Mouse (Mus musculus): Measurements from ENCODE around the gene Acot7. TPM values are rescaled to one million over a fixed set of nuclear protein-coding genes. Genes with fewer than 3 reads are reported as not detected.

The Acot7 gene
- total RNA-seq, 2 experiments from 2014 or later = 89.5 to 134 TPM

DNA sequence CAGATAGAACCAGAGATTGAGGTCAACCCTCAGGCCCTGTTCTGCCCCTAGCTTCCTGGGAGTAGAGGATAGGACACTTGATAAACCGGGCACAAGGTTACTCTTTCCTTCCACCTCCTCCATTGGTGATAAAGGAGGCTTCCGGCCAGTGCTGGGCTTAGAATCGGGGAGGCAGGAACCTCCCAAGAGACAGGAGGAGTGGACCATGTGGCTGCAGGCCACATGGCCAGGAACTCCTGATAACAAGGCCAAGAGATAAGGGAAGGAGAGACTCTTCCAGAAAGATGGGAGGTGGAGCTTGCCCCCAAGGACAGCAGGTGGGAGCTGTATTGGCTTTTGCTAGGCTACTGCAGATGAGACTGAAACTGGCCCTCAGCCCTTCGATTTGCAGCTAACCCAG, 27.4 kb upstream of the Acot7 start:
- no peak for ATAC-seq (replicated peaks; ENCODE audit: poor library complexity, severe bottlenecking)

DNA sequence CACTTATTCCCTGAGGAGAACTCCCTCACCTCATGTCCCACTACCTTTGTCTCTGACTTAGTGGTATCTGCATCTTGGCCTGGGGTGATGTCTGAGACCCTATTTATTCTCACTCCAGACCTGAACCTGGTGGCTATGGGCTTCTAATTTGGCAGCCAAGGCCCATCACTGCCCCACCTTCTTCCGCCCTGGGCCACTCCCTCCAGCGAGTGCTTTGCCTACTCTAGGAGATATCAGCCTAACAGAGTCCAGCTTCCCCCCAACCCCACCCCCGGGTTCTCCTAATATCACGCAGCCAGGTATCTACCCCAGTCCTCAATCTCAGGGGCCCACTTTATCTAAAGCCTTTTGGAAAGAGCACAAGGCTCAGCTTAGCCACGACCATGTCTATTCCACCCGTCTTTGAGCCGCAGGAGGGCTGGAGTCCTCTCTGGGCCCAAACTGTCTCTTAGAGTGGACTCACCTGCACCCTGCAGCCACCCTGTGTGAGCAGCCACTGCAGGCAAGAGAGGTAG, 26.4 kb upstream of the Acot7 start:
- ATAC-seq (replicated peaks; ENCODE audit: poor library complexity, severe bottlenecking) = no peak

DNA sequence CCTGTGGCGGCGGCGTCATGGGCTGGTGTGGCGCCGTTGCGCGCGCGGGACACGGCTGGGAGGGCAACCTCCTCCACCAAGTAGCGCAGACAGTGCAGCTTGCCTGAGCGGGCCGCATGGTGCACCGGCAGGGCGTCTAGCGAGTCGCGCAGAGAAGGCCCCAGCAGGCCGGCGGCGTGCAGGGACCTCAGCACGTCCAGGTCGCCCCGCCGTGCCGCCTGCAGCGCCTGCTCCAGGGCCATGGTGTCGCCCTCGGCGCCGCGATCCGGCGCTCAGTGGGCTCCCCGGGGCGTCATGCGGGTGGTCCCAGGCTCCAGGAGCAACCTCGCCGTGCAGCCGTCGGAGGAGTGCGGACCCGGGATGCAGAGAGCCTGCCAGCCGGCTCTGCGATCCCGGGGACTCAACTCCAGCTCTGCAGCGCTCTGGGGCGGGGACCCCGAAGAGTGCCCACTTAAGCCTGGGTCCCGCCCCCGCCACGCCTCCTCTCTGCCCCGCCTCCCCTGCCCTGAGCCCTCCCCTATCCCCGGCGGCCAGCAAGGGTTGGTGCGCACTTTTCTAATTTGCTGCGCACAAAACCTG, 25.9 kb upstream of the Acot7 start, which contains the start of gene Espn:
Espn (minus strand) TSS at position 406 of the 579 bp plus-strand sequence.
- ATAC-seq (replicated peaks; ENCODE audit: poor library complexity, severe bottlenecking) = peak; percentile 62

GRCm38 (mm10) chr4:152153771-152154177, 24.2 kb upstream of the Acot7 start:
- ATAC-seq (replicated peaks; ENCODE audit: poor library complexity, severe bottlenecking) = peak; percentile 68

DNA sequence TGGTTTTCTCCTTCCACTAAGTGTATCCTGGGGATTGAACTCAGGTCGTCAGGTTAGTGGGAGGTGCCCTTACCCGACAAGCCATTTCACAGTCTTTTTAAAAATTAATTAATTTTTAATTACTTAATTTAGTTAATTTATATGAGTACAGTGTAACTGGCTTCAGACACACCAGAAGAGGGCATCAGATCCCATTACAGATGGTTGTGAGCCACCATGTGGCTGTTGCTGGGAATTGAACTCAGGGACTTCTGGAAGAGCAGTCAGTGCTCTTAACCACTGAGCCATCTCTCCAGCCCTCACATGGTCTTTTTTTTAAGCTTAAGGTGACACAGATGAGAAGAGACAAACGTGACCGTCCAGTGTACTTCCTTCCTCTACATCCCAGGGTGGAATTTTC, 22.9 kb upstream of the Acot7 start:
- ATAC-seq (replicated peaks; ENCODE audit: poor library complexity, severe bottlenecking) = no peak

DNA sequence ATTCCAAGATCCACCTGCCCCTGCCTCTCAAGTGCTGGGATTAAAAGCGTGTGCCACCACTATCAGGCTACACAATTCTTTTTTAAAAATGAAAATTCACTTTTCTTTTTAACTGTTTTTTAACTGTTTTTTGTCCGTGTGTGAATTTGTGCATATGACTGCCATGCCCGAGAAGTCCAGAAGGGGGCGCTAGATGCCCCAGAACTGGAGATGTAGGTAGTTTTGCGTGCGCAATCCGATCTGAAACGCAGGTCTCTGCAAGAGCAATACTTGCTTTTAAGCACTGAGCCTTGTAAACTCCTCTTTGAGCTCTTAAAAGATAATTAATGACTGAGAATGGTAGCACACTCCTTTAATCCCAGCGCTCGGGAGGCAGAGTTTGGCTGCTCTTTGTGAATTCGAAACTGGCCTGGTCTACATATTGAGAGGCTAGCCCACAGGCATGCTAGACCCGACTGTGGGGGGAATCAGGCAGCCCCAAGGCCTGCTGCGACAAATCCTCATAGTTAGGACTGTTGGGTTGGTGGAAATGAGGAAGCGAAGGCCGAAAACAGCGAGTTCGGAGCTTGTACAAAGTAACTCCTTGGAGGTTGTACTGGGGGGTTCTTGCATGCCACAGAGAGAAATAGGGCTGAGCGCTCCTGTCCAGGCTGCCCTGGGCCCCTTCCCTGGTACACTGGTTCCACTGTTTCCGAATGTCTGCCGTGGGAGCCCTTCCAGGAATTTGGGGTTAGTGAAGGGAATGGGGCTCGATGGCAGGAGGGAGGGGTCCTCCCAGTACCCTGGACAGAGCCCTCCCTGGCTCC, 20.0 kb upstream of the Acot7 start:
- peak; percentile 5; the same call in 1 of the 2 replicates for ATAC-seq (replicated peaks; ENCODE audit: poor library complexity, severe bottlenecking)

GRCm38 (mm10) chr4:152158585-152159284, 19.2 kb upstream of the Acot7 start, which contains the start of gene Hes2:
Gene Hes2, plus strand, starts transcription at chr4:152158867.
- peak; percentile 26 for ATAC-seq (replicated peaks; ENCODE audit: poor library complexity, severe bottlenecking)

DNA sequence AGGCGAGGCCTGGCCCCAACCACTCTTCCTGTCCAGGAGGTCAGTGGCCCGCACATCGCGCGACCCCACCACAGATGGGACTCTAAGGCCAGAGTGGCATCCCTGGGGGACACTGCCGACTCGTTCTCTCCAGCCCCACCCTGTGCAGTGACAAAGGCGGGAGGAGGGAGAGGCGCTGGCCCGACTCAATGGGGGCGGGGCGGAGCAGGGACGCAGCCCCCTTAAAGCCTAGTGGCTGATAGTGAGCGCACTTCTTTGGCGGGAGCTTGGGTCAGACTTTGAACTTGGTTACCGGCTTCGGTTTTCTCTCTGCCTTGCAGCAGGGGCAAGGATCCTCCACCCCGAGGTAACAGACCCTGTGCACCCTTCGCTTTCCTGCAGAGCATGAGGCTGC, 18.7 kb upstream of the Acot7 start:
- peak; percentile 40 for ATAC-seq (replicated peaks; ENCODE audit: poor library complexity, severe bottlenecking)

GRCm38 (mm10) chr4:152160748-152161147, 17.2 kb upstream of the Acot7 start:
- ATAC-seq (replicated peaks; ENCODE audit: poor library complexity, severe bottlenecking) = no peak

GRCm38 (mm10) chr4:152161601-152162000, 16.3 kb upstream of the Acot7 start:
- no peak for ATAC-seq (replicated peaks; ENCODE audit: poor library complexity, severe bottlenecking)

DNA sequence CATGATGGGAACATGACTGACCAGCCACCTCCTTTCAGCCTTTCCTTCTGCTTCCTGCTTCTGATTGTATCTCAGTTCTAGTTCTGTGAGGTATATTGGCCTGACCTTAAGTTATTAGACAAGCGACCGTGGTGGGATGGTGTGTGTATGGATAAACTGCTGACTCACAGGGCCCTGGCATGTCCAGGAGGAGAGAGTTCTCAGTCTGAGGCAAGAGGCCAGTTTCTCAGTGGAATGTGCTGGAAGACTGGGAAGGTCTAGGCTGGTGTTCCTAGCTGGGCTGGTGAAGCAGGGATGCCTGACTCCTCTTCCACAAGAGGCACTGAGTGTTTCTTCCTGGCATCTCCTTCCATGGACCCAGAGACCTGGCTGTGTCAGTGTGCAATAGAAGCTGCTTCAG, 15.2 kb upstream of the Acot7 start:
- ATAC-seq (replicated peaks; ENCODE audit: poor library complexity, severe bottlenecking) = no peak

- ATAC-seq (replicated peaks; ENCODE audit: poor library complexity, severe bottlenecking) = peak; percentile 80
These were observed 12.7 kb upstream of the Acot7 start for GRCm38 (mm10) chr4:152165036-152165931.

- ATAC-seq (replicated peaks; ENCODE audit: poor library complexity, severe bottlenecking) = no peak
These were observed 9.9 kb upstream of the Acot7 start for GRCm38 (mm10) chr4:152168052-152168451.

GRCm38 (mm10) chr4:152169103-152169502, 8.8 kb upstream of the Acot7 start:
- no peak for ATAC-seq (replicated peaks; ENCODE audit: poor library complexity, severe bottlenecking)

DNA sequence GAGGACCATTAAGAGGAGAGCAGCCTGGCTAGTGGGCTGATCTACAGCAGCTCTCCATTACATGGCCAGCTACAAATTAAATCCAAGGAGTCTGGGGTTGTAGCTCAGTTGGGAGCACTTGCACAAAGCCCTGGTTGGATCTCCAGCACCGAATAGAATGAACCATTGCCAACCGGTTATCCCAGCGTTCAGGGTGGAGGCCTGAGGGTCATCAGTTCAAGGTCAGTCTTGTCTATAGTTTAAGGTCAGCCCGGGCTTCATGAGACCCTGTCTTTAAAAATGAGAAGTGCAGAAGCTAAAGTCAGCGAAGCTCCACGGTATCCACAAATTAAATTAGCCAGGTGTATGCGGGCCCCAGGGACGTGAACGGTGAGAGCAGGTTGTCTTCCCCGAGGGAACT, 7.6 kb upstream of the Acot7 start:
- ATAC-seq (replicated peaks; ENCODE audit: poor library complexity, severe bottlenecking) = no peak

DNA sequence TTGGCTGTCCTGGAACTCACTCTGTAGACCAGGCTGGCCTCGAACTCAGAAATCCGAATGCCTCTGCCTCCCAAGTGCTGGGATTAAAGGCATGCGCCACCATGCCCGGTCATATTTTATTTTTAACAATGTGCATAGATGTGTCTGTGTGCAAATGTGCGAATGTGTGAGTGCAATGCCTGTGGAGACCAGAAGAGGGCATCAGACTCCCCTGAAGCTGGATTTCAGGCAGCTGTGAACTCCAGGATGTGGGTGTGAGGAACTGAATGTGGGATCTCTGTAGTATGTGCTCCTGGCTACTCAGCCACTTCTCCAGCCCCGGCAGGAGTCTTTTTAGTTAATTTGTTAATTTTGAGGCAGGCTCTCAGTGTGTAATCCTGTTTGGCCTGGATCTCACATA, 6.4 kb upstream of the Acot7 start:
- peak; percentile 62 for ATAC-seq (replicated peaks; ENCODE audit: poor library complexity, severe bottlenecking)

GRCm38 (mm10) chr4:152173041-152173440, 4.9 kb upstream of the Acot7 start:
- ATAC-seq (replicated peaks; ENCODE audit: poor library complexity, severe bottlenecking) = peak; percentile 26; the same call in 1 of the 2 replicates

GRCm38 (mm10) chr4:152173956-152174355, 4.0 kb upstream of the Acot7 start:
- ATAC-seq (replicated peaks; ENCODE audit: poor library complexity, severe bottlenecking) = no peak

DNA sequence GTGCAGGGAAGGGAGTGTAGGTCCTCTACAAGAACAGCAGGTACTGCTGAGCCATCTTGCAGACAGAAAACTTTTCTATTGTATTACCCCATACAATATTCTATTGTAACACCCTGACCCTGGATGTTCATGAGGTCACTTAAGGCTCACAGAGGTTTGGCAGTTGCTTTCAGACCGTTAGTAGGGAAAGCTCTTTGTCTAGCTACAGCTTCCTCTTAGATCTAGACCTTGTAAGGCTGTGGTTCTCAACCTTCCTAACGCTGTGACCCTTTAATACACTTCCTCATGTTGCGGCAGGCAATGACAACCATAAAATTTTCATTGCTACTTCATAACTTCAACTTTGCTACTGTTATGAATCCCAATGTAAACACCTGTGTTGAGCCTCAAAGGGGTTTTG, 1.3 kb upstream of the Acot7 start:
- peak; percentile 47 for ATAC-seq (replicated peaks; ENCODE audit: poor library complexity, severe bottlenecking)

DNA sequence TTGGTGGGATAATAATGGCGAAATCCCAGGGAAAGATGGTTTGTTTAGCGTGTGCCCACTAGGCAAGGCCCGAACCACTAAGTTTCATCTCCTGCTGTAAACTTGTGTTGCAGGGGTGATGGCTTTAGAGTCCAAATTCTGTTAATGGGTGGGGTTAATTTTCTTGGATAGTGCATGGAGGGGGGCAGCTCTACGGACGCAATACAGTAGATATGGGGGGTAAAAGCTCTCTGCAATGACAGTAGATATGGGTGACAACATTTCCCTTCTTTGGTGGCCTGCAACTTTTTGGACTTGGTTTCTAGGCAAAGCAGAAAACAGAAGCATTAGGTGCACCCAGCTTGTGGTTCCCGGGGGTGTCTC, 779 bp upstream of the Acot7 start:
- no peak for ATAC-seq (replicated peaks; ENCODE audit: poor library complexity, severe bottlenecking)

Measured in granulocyte monocyte progenitor cell, adult 5-6 weeks (primary cell).